Mouse (Mus musculus): ENCODE results near the gene Gm28051. TPM values are rescaled to one million over a fixed set of nuclear protein-coding genes. Genes with fewer than 3 reads are reported as not detected.

Gene Gm28051
- polyA plus RNA-seq, 1 experiment from 2014 or later: not detected

DNA sequence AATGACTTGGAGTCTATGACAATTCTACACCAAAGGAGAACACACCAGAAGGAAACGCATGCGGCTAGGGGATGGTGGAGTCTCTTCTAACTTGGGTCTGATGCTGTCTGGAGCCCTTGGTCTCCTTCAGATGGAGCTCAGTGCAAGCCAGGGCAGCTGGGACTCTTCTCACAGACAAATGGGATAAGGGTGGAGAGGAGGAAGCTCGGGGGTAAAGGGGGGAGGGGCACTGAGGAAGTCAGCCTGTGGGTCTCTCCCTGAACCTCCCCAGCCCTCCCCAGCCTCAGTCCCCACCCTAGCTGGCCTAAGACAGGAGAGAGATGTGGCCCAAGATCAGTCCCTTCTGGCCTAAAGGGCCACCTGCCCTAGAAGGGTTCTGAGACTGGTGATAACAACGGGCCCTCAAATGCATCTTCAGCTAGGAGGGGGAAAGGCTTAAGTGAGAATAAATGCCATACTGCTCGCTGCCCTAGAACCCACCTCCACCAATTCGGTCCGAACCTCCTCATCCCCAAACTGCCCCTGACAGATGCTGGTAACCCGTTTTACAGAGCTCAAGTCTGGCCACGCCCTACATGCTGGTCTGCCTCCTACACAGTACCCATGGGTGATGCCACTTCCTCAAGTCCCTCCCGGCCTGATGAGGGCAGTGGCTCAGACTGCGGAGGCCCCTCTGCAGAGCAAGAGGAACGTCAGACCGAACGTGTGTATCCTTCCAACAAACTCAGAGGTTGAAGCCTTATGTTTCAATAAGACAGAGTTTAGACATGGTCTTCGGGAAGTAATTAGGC, 67.6 kb downstream of the Gm28051 start:
- ATAC-seq (ENCODE audit: low read depth) (no peak), DNase-seq (ENCODE audit: low spot score) (no peak)
- Histone ChIP-seq H3K27me3 (replicated peaks; ENCODE audit: control insufficient read depth, insufficient read depth, low read length) (no peaks in the 10 kb centered on the region), H3K4me2 (ENCODE audit: low read depth, low read length) (no peak overlapping the region), H3K9me3 (ENCODE audit: control insufficient read depth, low read length) (no peaks in the 10 kb centered on the region), H3K4me3 (ENCODE audit: low read depth, low read length) (no peak overlapping the region), H3K27ac (replicated peaks; ENCODE audit: low read depth, low read length) (no peak overlapping the region), H3K4me1 (ENCODE audit: control insufficient read depth, insufficient read depth, low read length) (peaks cover 4% of the 10 kb centered on the region; the same call in 1 of the 2 replicates), H3K9ac (ENCODE audit: low read depth, low read length) (no peak overlapping the region), H3K36me3 (ENCODE audit: control insufficient read depth, insufficient read depth, low read length) (no peaks in the 10 kb centered on the region)
- WGBS: 83% methylated on average over 15 of the region's 15 CpGs

DNA sequence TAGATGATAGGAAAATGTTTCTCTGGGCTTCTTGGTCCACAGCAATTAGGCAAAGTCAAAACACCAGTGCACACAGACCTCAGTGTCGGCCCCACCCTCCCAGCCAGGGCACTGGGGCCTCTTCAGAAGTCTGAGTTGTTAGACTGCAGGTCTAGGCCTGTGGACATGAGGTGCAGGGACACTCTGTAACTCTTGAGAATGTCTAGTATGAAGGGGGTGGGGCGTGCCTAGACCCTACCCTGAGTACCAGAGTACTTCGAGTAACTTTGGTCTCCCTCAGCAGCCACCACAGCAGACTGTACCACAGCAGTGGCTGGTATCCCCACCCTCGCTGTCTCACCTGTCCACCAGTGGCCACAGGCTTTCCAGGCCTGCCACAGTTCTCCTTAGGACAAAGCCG, 71.2 kb downstream of the Gm28051 start:
- no peak for DNase-seq (ENCODE audit: low spot score)
- Histone ChIP-seq H3K4me1 (ENCODE audit: control insufficient read depth, insufficient read depth, low read length) (peaks cover 4% of the 10 kb centered on the region; the same call in 1 of the 2 replicates), H3K4me2 (ENCODE audit: low read depth, low read length) (no peak overlapping the region), H3K36me3 (ENCODE audit: control insufficient read depth, insufficient read depth, low read length) (no peaks in the 10 kb centered on the region), H3K27ac (replicated peaks; ENCODE audit: low read depth, low read length) (no peak overlapping the region), H3K9ac (ENCODE audit: low read depth, low read length) (no peak overlapping the region), H3K4me3 (ENCODE audit: low read depth, low read length) (no peak overlapping the region), H3K9me3 (ENCODE audit: control insufficient read depth, low read length) (no peaks in the 10 kb centered on the region), H3K27me3 (replicated peaks; ENCODE audit: control insufficient read depth, insufficient read depth, low read length) (no peaks in the 10 kb centered on the region)
- no peak for ATAC-seq (ENCODE audit: low read depth)
- 88% methylated on average over 5 of the region's 5 CpGs for WGBS

DNA sequence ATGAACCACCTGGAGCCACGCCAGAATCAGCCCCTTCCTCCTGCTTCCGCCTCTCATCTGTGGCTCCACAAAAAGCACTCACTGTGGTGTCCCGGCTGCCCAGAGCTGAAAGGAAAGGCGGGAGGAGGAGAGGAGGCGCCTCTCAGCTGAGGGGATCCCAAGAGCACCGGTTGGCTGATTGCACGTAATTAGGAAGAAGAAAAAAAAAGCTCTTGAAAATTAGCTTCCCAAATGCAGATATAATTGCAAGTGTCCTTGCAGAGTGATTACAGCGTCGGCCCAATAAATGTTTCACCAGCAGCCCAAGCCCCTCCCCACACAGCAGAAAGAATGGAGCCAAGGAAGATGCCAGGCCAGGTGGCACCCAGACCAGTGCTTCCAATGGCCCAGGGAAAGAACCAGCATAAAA, 72.0 kb downstream of the Gm28051 start:
- no peaks in the 10 kb centered on the region for H3K9me3 ChIP-seq (ENCODE audit: control insufficient read depth, low read length)
- no peak for DNase-seq (ENCODE audit: low spot score)
- H3K4me1 ChIP-seq (ENCODE audit: control insufficient read depth, insufficient read depth, low read length): peaks cover 4% of the 10 kb centered on the region; the same call in 1 of the 2 replicates
- H3K9ac ChIP-seq (ENCODE audit: low read depth, low read length): no peak overlapping the region
- no peaks in the 10 kb centered on the region for H3K36me3 ChIP-seq (ENCODE audit: control insufficient read depth, insufficient read depth, low read length)
- no peak overlapping the region for H3K4me3 ChIP-seq (ENCODE audit: low read depth, low read length)
- H3K4me2 ChIP-seq (ENCODE audit: low read depth, low read length): no peak overlapping the region
- no peaks in the 10 kb centered on the region for H3K27me3 ChIP-seq (replicated peaks; ENCODE audit: control insufficient read depth, insufficient read depth, low read length)
- no peak overlapping the region for H3K27ac ChIP-seq (replicated peaks; ENCODE audit: low read depth, low read length)
- ATAC-seq (ENCODE audit: low read depth): no peak
- WGBS: 37% methylated on average over 9 of the region's 9 CpGs

DNA sequence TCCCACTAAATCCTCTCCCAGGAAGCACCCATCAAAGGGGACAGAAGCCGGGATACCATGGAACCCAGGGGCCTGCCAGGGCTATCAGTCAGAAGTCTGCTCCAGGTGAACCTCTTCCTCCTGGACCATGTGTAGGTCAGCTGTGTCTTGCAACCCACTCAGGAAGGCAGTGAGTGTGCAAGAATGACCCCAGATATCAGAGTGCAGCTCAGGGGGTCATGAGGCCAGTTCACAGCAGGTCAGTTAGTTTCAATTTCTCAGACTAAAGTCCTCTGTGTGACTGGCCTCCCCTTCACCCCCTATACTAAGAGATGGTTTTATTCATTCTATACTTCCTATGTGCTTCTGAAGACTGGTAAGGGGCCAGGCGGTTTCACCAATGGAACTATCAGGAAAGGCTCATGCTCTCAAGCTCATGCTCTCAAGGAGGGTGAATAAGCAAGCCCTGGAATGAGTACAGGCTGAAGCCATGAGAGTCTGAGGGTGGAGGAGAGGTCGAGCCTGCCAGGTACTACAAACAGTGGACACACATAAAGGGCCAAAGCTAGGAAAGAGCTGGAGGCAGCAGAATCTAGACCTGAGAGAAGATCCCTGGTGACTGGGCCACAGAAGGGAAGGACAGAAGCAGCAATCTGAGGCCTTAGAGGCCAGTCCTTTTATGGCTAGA, 72.7 kb downstream of the Gm28051 start:
- H3K4me3 ChIP-seq (ENCODE audit: low read depth, low read length): no peak overlapping the region
- DNase-seq (ENCODE audit: low spot score) (no peak), ATAC-seq (ENCODE audit: low read depth) (no peak)
- H3K9me3 ChIP-seq (ENCODE audit: control insufficient read depth, low read length): no peaks in the 10 kb centered on the region
- H3K9ac ChIP-seq (ENCODE audit: low read depth, low read length): no peak overlapping the region
- peaks cover 4% of the 10 kb centered on the region; the same call in 1 of the 2 replicates for H3K4me1 ChIP-seq (ENCODE audit: control insufficient read depth, insufficient read depth, low read length)
- no peaks in the 10 kb centered on the region for H3K36me3 ChIP-seq (ENCODE audit: control insufficient read depth, insufficient read depth, low read length)
- WGBS: 76% methylated on average over 3 of the region's 3 CpGs
- H3K4me2 ChIP-seq (ENCODE audit: low read depth, low read length): no peak overlapping the region
- no peak overlapping the region for H3K27ac ChIP-seq (replicated peaks; ENCODE audit: low read depth, low read length)
- no peaks in the 10 kb centered on the region for H3K27me3 ChIP-seq (replicated peaks; ENCODE audit: control insufficient read depth, insufficient read depth, low read length)

DNA sequence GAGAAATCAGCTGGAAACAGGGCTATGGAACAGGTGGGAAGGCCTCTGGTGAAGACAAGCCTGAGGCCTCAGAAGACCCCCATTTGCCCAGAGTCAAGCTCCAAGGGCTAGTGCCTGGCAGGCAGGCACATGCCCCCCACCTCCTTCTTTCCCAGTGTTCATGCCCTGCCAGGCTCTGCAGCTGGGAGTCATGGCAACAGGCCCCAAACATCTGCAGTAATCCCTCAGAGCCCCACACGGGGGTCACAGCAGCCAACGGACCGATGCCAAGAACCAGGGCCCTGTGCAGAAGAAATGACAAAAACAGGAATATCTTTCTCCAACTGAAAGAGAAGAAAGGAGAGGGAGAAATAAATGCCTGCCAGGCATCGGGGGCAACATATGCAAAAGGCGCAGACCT, 73.6 kb downstream of the Gm28051 start:
- Histone ChIP-seq H3K27me3 (replicated peaks; ENCODE audit: control insufficient read depth, insufficient read depth, low read length) (no peaks in the 10 kb centered on the region), H3K9ac (ENCODE audit: low read depth, low read length) (peak overlapping the region; percentile 3; the same call in 1 of the 2 replicates), H3K9me3 (ENCODE audit: control insufficient read depth, low read length) (no peaks in the 10 kb centered on the region), H3K4me3 (ENCODE audit: low read depth, low read length) (no peak overlapping the region), H3K36me3 (ENCODE audit: control insufficient read depth, insufficient read depth, low read length) (no peaks in the 10 kb centered on the region), H3K4me1 (ENCODE audit: control insufficient read depth, insufficient read depth, low read length) (peaks cover 4% of the 10 kb centered on the region; the same call in 1 of the 2 replicates), H3K27ac (replicated peaks; ENCODE audit: low read depth, low read length) (no peak overlapping the region), H3K4me2 (ENCODE audit: low read depth, low read length) (no peak overlapping the region)
- DNase-seq (ENCODE audit: low spot score) (no peak), ATAC-seq (ENCODE audit: low read depth) (no peak)
- WGBS: 62% methylated on average over 5 of the region's 5 CpGs

DNA sequence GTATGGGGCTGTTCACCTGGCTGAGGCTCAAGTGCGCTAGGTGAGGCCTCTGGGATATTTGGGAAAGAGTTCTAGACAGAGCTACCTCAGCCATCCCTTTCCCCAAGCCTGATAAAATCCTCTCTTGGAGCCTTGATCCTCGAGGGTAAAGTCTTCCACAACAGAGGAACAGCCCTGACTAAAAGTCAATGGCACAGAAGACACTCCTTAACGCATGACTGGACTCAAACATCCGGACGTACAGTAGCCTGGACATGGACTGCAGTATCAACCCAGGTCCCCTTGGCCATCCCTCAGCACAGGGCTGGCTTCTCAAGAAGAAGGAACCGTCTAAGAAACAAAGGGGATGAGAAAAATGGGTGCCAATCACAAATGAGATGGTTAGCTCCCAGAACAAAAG, 74.1 kb downstream of the Gm28051 start:
- 81% methylated on average over 6 of the region's 6 CpGs for WGBS
- H3K4me3 ChIP-seq (ENCODE audit: low read depth, low read length): no peak overlapping the region

DNA sequence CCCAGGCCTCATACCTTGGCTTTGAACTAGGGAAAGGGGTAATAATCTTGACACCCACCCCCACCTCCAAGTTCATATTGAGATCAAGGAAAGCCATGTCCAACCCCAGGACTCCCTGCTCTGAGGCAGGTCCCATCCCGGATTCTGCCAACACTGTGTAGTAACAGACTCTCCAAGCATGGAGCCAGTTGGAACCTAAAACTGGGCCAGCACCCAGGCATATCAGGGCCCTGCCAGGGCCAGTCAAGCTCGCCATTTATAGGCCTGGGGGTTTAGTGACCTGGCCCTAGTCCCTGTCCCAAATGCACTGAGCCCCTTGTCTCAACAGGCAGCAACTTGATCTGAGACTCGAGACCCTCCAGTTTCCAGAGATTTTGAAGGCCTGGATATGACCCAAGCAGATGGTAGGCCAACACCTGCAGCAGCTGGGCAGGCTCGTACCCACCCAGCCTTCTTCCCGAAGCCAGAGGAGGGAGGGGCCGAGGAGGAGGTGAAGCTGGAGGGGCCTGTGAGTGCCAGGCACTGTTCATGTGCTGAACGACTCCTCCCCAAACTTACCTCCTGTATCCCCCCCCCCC, 74.8 kb downstream of the Gm28051 start:
- Histone ChIP-seq H3K27me3 (replicated peaks; ENCODE audit: control insufficient read depth, insufficient read depth, low read length) (no peaks in the 10 kb centered on the region), H3K9me3 (ENCODE audit: control insufficient read depth, low read length) (no peaks in the 10 kb centered on the region), H3K36me3 (ENCODE audit: control insufficient read depth, insufficient read depth, low read length) (no peaks in the 10 kb centered on the region), H3K9ac (ENCODE audit: low read depth, low read length) (no peak overlapping the region), H3K27ac (replicated peaks; ENCODE audit: low read depth, low read length) (no peak overlapping the region), H3K4me3 (ENCODE audit: low read depth, low read length) (no peak overlapping the region), H3K4me1 (ENCODE audit: control insufficient read depth, insufficient read depth, low read length) (peaks cover 4% of the 10 kb centered on the region; the same call in 1 of the 2 replicates), H3K4me2 (ENCODE audit: low read depth, low read length) (no peak overlapping the region)
- DNase-seq (ENCODE audit: low spot score) (no peak), ATAC-seq (ENCODE audit: low read depth) (no peak)
- WGBS: 75% methylated on average over 7 of the region's 7 CpGs

More for the DNA sequence above, 74.1 kb downstream of the Gm28051 start:
- ATAC-seq (ENCODE audit: low read depth) (no peak), DNase-seq (ENCODE audit: low spot score) (no peak)
- H3K27ac ChIP-seq (replicated peaks; ENCODE audit: low read depth, low read length): no peak overlapping the region
- H3K4me2 ChIP-seq (ENCODE audit: low read depth, low read length): no peak overlapping the region
- H3K4me1 ChIP-seq (ENCODE audit: control insufficient read depth, insufficient read depth, low read length): peaks cover 4% of the 10 kb centered on the region; the same call in 1 of the 2 replicates
- no peak overlapping the region for H3K9ac ChIP-seq (ENCODE audit: low read depth, low read length)
- H3K9me3 ChIP-seq (ENCODE audit: control insufficient read depth, low read length): no peaks in the 10 kb centered on the region
- H3K27me3 ChIP-seq (replicated peaks; ENCODE audit: control insufficient read depth, insufficient read depth, low read length): no peaks in the 10 kb centered on the region
- H3K36me3 ChIP-seq (ENCODE audit: control insufficient read depth, insufficient read depth, low read length): no peaks in the 10 kb centered on the region

DNA sequence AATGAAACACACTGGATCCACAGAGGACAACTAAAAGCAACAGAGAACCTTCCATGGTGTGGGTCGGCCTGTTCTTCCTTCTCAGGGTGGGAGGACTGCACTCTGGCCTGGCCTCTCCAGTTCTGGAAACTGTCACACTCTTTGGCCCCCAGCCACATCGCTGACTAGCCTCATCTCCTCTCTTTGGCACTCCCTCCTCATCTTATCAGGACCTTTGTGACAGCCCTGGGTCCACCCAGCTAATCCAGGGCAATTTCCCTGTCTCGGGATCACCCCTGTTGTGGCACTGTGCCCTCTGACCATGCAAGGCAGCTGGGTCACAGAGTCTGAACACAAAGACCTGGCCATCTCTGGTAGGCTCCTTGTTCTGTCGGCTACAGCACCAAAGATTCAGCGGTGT, 75.5 kb downstream of the Gm28051 start:
- ATAC-seq (ENCODE audit: low read depth) (no peak), DNase-seq (ENCODE audit: low spot score) (no peak)
- Histone ChIP-seq H3K4me1 (ENCODE audit: control insufficient read depth, insufficient read depth, low read length) (peaks cover 4% of the 10 kb centered on the region; the same call in 1 of the 2 replicates), H3K27me3 (replicated peaks; ENCODE audit: control insufficient read depth, insufficient read depth, low read length) (no peaks in the 10 kb centered on the region), H3K27ac (replicated peaks; ENCODE audit: low read depth, low read length) (no peak overlapping the region), H3K4me3 (ENCODE audit: low read depth, low read length) (no peak overlapping the region), H3K9ac (ENCODE audit: low read depth, low read length) (no peak overlapping the region), H3K9me3 (ENCODE audit: control insufficient read depth, low read length) (no peaks in the 10 kb centered on the region), H3K36me3 (ENCODE audit: control insufficient read depth, insufficient read depth, low read length) (no peaks in the 10 kb centered on the region), H3K4me2 (ENCODE audit: low read depth, low read length) (no peak overlapping the region)
- 82% methylated on average over 5 of the region's 5 CpGs for WGBS

All from embryonic facial prominence, embryonic 14.5 days (tissue).